Mouse (Mus musculus) left cerebral cortex, postnatal 4 days (tissue): ENCODE measurements around the gene Tepp. TPM values are rescaled to one million over a fixed set of nuclear protein-coding genes. Genes with fewer than 3 reads are reported as not detected.

Experiments
- DNase-seq: peaks from one replicate; pipeline ENCODE4 v3.0.0-alpha.2; 2022
- intact Hi-C: fragments of 180-260 bp; cut with DNase I; formaldehyde crosslinking; loops from one replicate; pipeline ENCODE4 v1.15.1; 2025
- total RNA-seq, 2 experiments: library from RNA; stranded (reverse); gene quantifications; 2 replicates each; pipeline ENCODE4 v1.2.3; 2021

Tepp gene
- 1 to 10 TPM; 3.5 to 4.2 TPM for total RNA-seq

GRCm38 (mm10) chr8:95310342-95310970 is at the start of gene Tepp:
Tepp (plus strand) TSS chr8:95310566.
- intact Hi-C loops, result no loop called here
- DNase-seq, result no peak

GRCm38 (mm10) chr8:95262181-95262580 is 48.2 kb upstream of the Tepp start:
- DNase-seq, result no peak
- intact Hi-C loops, result no loop called here

DNA sequence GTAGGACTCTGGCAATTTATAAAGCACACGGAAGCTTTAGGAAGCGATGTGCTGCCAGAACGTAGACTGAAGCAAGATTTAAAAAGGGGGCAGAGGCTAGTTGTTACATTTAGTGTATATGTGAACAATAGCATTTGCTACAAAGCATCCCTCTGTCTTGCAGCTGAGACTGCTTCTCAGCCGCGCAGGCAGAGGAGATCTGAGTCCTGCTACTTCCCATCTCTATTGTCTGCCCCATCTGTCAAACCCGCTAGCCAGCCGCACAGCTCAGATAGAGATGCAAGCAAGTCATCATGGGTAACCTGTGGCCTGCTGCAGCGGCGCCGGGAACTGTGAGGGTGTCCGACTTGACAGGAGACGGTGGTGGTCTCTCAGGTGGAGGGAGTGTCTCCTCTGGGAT is 39.9 kb upstream of the Tepp start:
- intact Hi-C loops, result no loop called here
- no peak for DNase-seq

GRCm38 (mm10) chr8:95271841-95272240 is 38.5 kb upstream of the Tepp start:
- intact Hi-C loops, result no loop called here
- no peak for DNase-seq

DNA sequence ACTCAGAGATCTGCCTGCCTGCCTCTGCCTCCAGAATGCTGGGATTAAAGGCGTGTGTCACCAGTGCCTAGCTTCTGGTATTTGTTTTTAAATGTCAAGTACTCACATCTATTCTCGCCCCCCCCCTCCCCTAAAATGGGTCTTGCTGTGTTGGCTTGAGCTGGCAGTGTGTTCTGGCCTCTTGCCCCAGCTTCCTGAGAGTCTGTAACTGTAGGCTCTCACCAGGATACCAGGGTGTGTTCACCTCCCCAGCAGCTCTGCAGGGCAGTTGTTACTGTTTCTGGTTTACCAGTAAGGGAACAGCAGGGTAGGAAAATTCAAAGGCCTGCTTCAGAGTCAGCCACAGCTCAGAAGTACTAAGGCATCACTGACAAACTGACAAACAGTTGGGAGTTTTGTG is 37.5 kb upstream of the Tepp start:
- intact Hi-C loops, result no loop called here
- peak; percentile 43 for DNase-seq

GRCm38 (mm10) chr8:95281493-95281892 is 28.9 kb upstream of the Tepp start:
- peak; percentile 24 for DNase-seq
- intact Hi-C loops, result no loop called here

DNA sequence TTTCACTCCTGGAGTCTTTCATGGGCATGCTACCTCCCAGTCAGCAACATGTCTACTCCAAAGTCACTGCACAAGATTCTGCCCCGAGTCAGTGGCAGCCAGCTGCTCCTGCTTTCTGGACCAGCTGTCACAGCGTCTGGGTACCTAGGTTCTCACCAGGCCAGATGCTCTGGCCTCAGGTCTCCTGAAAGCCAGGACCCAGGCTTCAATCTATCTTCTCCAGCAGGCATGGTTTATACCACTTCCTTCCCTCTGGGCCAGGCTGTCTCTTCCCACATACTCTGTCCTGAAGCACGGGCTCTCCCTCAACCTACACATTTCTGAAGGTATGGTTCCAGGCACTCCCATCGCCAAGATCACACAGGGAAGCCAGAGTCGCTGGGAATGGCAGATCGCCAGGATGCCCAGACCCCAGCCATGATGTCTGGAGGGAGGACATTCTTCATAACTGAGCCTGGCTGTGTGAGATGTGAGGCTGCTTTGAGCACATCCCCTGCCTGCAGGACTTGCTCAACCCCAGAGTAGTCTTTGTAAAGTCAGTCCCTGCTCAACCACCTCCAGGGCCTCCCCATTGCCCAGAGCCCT is 21.2 kb upstream of the Tepp start:
- intact Hi-C loops, result no loop called here
- peak; percentile 54 for DNase-seq

- intact Hi-C loops, result no loop called here
- DNase-seq, result peak; percentile 59
Measured at GRCm38 (mm10) chr8:95293172-95293571, 17.2 kb upstream of the Tepp start.

DNA sequence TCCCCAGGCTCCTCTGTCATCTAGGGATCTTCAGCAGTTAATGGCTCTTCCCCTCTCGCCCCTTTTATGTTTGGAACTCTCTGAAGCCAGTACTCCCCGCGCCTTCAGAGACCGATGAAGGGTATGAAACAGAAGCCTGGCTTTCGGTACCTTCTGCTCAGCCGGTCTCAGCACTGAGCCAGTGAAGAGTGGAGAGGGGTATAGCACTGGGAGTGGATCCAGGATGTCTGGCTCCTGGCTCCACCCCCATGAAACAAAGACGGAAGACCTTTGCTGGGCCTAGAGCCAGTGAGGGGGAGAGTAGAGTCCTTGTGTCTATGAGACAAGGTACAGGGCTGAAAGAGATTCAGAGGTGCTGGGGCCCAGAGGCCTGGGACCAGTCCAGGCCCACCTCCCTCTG is 16.5 kb upstream of the Tepp start:
- peak; percentile 63 for DNase-seq
- intact Hi-C loops, result no loop called here

DNA sequence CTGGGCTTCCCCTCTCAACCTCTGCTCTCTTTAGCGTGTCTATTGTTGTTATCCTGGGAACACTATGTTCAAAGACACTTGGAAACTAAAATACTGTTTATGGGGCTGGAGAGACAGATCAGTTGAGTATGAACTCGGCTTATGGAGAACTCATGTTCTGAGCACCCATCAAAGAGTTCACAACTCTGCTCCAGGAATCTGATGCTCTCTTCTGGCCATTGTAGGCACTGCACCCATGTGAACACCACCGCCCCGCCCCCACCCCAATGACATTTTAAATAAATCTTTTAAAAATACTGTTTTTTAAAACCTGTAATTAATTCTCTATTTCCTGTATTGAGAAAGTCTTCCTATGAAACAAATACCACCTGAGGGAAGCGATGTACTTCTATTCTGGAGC is 8.0 kb upstream of the Tepp start:
- intact Hi-C loops, result no loop called here
- DNase-seq, result peak; percentile 32

GRCm38 (mm10) chr8:95305526-95305925 is 4.8 kb upstream of the Tepp start:
- no peak for DNase-seq
- intact Hi-C loops, result no loop called here

DNA sequence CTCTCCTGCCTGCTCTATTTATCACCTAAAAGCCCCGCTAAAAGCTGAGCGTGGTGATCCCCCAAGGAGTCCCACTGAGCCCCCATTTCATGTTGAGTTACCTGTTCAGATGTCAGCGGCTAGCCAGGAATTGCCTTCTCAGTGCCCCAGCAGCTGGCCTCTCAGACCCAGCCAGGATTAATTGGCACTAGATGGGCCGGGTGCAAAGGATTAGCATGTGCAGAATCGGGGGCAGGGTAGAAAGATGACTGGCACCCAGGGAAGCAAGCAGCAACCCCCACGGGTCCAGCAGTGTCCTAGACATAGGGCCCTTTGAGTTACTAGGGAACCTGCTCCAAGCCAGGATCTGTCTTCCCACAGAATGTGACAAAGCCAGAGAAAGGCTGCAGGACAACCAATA is 3.9 kb upstream of the Tepp start, which contains the start of gene Cngb1:
Cngb1 (minus strand) TSS at position 155 of the 400 bp plus-strand sequence.
- intact Hi-C loops, result no loop called here
- DNase-seq, result no peak

- DNase-seq, result no peak
- intact Hi-C loops, result no loop called here
Measured at GRCm38 (mm10) chr8:95312836-95313235, 2.5 kb downstream of the Tepp start.

GRCm38 (mm10) chr8:95313857-95314256 is 3.5 kb downstream of the Tepp start:
- intact Hi-C loops, result no loop called here
- DNase-seq, result no peak

DNA sequence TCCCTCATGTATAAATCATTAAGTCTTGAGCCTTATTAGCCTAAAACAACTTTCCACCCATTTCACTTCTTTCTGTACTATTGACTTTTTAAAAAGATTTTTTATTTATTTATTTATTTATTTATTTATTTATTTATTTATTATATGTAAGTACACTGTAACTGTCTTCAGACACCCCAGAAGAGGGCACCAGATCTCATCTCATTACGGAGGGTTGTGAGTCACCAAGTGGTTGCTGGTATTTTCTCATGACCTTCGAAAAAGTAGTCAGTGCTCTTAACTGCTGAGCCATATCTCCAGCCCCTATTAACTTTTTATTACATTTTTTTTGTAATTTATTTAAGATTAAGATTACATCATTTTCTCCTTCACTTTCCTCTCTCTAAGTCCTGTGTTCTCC is 4.3 kb downstream of the Tepp start:
- intact Hi-C loops, result no loop called here
- no peak for DNase-seq

DNA sequence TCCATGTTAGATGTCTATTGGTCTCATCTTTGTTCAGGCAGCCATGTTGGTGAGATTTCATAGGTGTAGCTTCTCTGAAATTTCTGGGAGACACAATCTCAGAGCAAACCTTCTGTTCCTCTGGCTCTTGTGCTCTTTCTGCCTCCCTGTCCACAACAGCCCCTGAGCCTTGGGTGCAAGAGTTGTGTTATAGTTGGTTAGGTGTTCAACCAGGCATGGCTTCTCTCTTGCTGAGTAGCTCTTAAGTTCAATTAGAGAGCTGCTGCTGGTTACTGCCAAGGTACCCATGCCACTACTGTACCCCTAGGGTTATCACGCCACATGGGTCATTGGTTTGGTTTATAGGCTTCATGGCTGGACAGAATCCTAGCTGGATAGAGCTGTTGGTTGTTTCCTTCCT is 5.0 kb downstream of the Tepp start:
- intact Hi-C loops, result no loop called here

DNA sequence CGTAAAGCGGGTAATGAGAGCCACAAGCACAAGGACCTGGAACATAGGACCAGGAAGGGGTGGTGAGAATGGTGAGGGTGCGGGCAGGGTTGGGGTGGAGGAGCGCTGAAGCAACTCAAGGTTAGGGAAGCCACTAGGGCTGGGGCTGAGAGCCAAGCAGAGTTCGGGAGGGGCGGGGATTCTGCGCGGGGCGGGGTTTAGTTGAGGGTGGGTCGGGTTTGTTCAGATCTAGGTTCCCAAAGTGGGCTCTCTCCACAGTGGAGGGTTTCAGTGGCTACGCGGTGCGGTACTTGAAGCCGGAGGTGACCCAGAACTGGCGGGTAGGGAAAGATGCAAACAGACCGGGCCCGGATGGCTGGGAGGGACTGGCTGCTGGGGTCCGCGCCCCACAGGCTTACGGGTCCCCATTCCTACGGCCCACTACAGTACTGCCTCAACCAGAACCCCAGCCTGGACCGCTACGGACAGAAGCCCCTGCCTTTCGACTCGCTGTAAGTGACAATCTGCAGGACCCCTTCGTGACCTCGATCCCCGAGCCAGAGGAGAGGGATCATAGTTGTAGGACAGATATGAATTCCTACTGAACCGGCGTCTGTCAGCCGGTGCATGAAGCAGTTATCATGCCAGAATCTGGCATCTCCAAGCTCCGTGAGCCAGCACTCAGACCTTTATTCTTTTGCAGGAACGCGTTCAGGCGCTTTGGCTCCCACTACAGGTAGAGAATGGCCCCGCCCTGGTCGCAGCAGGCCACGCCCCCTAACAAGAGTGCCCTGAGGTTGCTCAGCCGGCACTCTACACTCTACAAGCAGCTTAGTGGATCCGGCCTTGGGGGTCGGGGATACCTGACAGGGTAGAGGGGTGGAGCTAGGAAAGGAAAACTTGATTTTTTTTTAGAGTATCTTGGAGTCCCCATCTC is 10.1 kb downstream of the Tepp start:
- intact Hi-C loops, result loop anchor here (10.0 kb wide), 1 partner anchor 196 kb away; no protein-coding TSS in a partner anchor
- peak; percentile 54 for DNase-seq

More for the DNA sequence above, 5.0 kb downstream of the Tepp start:
- no peak for DNase-seq

DNA sequence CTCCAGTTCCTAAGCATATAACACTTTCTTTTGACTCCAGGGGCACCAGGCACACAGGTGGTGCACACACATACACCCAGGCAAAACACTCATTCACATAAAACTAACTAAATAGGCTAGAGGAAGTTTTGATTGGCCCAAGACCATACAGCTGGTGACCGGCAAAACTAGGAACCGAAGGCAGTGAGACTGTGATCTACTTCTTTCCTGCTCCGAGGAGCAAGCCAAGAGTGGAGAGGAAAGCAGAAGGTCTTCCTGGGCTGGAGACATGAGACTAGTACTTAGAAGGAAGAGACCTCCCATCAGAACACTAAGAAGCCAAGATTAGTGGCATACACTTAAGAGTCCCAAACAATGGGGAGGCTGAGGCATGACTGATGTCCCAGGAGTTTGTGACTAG is 12.8 kb downstream of the Tepp start:
- DNase-seq, result no peak
- intact Hi-C loops, result loop anchor here (10.0 kb wide), 1 partner anchor 198 kb away; no protein-coding TSS in a partner anchor

DNA sequence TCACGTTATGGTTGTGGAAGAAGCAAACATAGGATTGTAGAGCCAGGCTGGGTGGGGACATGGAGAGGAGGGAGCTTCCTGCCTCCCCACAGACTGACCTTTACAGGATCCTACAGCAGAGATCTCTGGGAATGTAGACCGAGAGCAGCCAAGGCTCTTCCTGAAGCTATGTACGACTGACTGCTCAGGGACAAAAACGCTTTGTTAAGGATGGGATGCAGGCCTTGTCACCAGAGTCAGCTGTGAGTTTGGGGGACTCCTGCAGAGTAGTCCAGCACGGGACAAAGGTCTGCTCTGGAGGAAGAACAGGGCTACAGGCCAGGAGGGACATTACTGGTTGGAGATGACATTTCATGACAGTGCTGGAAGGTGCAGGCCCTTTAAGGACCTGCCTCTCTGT is 14.3 kb downstream of the Tepp start:
- intact Hi-C loops, result loop anchor here (10.0 kb wide), 1 partner anchor 200 kb away; no protein-coding TSS in a partner anchor

DNA sequence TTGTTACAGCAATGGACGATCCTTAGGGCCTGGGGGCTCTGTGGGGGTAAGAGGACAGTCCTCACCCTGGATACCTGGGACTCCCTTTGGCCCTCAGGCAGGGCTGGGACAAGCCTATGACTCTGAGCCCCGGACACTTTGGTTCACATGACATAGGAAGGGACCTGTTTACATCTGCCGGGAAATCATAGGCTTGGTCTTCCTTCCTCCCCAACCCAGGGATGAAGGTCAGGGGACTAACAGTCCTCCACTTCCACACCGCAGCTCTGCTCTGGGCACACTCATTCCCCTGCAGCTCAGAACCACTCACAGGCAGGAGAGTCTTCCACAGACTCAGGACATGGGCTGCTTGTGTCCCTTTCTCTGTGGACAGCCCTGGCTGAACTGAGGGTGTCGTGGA is 16.5 kb downstream of the Tepp start:
- no peak for DNase-seq
- intact Hi-C loops, result loop anchor here (10.0 kb wide), 1 partner anchor 202 kb away; no protein-coding TSS in a partner anchor

More for the DNA sequence above, 14.3 kb downstream of the Tepp start:
- DNase-seq, result no peak

DNA sequence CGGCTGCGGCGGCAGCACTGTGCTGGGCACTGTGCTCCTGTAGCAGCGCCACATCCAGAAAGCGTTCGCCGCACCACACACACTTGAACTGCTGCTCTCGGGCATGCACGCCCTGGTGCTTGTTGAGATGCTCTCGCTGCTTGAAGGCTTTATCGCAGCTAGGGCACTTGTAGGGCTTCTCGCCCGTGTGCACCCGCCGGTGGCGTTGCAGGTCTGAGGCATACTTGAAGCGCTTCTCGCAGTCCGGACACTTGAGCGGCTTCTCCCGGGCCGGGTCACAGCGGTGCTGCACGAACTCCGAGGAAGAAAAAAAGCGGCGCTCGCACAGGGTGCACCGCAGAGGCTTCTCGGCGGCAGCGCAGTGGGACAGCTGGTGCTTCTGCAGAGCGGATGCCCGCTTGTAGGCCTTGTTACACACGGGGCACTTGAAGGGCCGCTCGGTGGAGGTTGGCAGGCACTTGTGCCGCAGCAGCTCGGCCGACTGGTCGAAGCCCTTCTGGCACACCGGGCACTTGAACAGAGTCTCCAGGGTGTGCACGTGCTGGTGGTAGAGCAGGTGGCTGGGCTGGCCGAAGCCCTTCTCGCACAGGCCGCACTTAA is 17.6 kb downstream of the Tepp start:
- no peak for DNase-seq
- intact Hi-C loops, result loop anchor here (10.0 kb wide), 1 partner anchor 203 kb away; no protein-coding TSS in a partner anchor
